Mouse (Mus musculus) left cerebral cortex, postnatal 25 days (tissue): ENCODE measurements around the gene Rbm46. TPM values are rescaled to one million over a fixed set of nuclear protein-coding genes. Genes with fewer than 3 reads are reported as not detected.

Source experiments
- DNase-seq, 2 experiments: peaks; one replicate each; pipeline ENCODE4 v3.0.0; 2022; ENCODE audit warnings: low spot score in 2 of 2, mixed read lengths in 1 of 2
- intact Hi-C: fragments of 180-260 bp; cut with DNase I; formaldehyde crosslinking; loops from one replicate; pipeline ENCODE4 v1.15.1; 2025
- total RNA-seq, 2 experiments: library from RNA; stranded (reverse); gene quantifications; 2 replicates each; pipeline ENCODE4 v1.2.3; 2021

Gene Rbm46
- total RNA-seq, result under 1 TPM; 0.34 to 0.57 TPM

DNA sequence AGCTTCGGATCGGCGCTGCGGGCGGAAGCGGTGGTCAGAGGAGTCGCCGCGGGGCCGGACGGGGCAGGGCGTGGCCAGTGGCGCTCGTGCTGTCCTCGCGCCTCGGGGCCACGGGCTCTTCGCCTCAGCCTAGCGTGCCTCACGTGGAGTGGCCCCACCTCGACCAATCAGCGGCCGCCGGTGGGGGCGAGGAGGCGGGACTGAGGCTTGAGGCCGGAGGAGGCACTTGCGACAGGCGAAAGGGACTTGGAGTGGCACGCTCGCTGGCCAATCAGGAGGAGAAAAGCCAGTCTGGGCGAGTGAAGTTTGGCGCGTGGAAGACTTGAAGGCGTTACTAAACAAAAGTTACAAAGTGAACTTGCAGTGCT lies at the start of gene Rbm46:
Gene Rbm46, minus strand, starts transcription at position 112 of the 368 bp plus-strand sequence.
- intact Hi-C loops, result loop anchor here (2.0 to 5.0 kb wide), 2 partner anchors 111 to 178 kb away; partner anchors contain the start of gene Plrg1
- DNase-seq, result peak; percentile 64 to 74

DNA sequence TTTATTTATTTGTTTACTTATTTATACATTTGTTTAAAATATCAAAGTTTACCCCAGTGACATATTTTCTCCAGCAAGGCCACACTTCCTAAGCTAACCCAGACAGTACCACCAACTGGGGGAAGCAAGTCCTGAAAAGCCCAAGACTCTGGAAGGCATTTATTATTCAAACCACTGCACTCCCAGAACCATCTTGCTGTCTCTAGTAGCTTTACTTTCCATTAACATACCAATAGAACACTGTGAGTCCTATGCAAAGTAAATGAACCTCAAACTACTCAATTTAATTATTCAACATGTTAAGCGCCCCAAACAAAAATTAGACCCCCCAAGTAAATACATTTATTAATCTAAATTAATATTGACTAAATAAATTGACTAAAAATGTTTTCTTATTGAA lies 39.3 kb upstream of the Rbm46 start:
- intact Hi-C loops, result no loop called here
- no peak for DNase-seq

DNA sequence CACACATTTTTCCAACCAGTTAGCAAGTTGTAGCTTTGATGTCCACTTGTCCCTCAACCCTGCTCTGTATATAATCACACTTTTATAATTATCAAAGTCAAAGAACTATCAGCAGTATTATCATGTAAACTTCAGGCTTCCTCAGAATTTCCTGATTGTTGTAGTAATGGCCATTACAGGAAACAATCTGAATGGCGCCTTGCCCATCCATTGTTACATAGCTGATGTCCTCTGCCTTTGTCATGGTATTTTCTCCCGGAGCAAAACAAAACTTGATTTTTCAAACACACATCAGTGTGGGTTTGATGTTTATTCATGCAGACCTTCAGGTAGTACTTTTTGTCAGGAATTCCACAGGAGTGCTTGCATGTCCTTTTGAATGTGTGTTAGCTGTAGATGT lies 32.4 kb upstream of the Rbm46 start:
- DNase-seq, result no peak
- intact Hi-C loops, result no loop called here

DNA sequence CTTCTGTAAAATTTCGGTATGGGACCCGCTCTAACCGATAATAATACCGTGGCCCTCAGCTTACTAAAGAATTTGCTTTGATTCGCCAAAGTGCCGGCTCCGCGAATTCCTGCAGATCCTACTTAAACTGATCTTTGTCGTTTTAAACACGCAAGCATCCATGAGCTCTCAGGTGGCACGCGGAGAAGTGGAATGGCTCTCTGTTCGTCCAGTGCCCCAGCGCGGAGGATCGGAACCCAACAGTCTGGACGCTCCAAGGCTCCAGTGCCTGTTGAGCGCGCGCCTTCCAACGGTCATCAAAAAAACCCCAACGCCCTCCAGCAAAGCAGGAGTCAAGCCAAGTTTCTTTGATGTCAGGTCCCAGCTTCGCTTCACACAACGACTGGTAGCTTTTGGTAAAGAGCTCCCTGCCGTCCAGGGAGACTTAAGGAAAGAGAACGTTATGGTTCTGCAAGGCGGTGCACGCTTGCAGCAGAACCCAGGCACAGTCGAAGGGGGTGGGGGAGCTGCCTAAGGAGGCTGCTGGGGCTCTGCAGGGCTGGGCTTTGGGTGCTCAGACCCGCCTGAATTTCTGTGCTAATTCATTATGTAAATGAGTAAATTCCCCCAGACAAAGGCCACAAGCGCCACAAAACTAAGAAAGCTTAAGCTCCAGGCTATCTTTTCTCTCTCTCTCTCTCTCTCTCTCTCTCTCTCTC lies 28.1 kb upstream of the Rbm46 start:
- DNase-seq, result no peak

DNA sequence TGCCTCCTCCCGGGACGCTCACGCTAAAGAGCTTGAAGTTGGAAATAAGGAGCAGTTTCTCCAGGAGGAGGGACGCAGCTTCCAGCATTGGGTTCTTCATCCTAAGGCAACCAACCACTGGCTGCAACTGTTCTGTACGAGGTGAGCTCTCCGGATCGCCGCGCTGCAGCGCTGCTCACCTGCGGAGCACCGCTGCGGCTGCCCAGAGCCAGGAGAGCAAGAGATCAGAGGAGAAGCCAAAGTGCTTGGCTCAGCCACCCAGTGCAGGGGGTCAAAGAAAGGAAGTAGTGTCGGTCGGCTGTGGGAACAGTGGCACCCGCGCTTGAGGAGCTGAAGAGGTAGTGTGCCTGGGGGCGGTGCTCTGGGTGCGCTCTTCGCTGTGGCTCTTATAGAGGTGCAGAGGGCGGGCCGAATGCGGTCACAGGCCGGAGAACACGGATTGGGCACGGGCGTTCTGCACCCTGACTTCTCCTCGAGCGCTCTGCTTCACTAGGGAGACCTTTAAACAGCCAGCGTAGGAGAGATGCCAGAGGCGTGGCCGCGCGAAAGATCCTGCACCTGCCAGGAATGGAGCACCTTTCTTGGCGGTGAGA lies 27.4 kb upstream of the Rbm46 start, which contains the start of gene Lrat:
Gene Lrat, minus strand, starts transcription at position 361 of the 593 bp plus-strand sequence.
- no peak for DNase-seq
- intact Hi-C loops, result no loop called here

More for the DNA sequence above, 28.1 kb upstream of the Rbm46 start:
- intact Hi-C loops, result no loop called here

DNA sequence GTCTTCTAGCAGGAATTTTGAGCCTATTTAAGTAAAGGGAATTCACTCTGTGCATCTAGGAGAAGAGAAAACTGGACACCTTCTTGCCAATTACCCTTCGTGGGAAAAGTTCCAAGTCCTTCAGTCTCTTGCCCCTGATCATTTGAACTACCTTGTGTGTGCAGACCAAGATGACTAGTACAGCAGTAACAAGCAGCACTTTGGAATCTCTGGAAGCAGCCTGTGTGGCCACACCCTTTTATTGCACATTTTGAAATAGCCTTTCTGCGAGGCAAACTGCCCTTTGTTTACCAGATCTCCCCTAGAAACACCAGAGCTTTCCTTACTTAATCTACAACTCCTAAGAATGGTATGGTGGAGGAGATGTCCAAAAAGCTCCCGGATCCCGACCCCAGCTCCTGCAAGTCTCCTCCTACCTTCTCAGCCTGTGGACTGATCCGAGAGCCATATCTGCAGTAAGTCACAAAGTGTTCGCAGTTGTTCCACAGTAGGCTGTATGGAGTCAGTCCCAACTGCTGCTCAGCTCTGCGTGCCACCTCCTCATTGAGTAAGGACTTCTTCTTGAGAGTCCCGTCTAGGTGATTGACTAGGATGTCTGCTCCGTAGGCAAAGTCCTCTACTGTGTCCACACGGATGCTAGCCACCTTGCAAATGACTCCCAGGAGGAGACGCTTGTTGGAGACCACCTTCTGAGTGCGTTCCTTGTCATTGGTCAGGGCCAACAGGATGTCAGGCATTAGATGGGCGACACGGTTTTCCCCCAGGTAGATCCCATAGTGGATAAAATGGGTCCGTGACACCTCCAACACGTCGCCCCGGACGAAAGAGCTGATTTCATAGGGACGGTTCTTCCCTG lies 26.7 kb upstream of the Rbm46 start:
- intact Hi-C loops, result no loop called here
- no peak for DNase-seq

DNA sequence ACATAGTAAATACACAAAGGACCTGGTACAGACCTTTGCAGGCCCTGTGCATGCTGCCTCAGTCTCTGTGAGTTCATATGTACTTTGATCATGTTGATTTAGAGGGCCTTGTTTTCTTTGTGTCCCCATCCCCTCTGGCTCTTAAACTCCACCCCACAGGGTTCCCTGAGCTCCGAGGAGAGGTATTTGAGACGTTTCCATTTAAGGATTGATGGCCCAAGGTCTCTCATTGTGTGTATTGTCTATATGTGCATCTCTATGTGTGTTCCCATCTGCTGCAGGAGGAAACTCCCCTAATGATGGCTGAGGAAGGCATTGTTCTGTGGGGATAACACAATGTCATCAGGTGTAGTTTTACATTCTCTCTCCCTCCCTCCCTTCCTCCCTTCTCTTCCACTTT lies 12.6 kb upstream of the Rbm46 start:
- intact Hi-C loops, result no loop called here
- no peak for DNase-seq

DNA sequence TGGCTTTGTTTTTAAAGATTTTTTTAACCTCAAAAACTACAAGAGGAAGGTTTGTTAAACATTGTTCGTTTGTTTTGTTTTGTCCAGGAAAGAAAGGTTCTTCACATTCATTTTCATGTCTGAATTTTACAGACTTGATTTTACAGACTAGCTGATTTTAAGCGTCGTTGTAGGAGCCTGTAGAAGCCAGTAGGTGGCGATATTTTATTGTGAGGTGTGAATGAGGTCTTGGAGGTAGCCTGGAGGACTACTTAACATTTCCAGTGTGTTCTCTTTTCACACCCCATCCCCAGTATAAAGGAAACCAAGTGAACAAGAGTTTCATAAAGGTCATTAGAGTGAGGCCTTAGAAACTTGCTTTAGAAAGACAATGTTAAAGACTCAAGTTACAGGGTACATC lies 975 bp upstream of the Rbm46 start:
- peak; percentile 39 to 54 for DNase-seq
- intact Hi-C loops, result loop anchor here (2.0 to 5.0 kb wide), 2 partner anchors 110 to 178 kb away; partner anchors contain the start of gene Plrg1

DNA sequence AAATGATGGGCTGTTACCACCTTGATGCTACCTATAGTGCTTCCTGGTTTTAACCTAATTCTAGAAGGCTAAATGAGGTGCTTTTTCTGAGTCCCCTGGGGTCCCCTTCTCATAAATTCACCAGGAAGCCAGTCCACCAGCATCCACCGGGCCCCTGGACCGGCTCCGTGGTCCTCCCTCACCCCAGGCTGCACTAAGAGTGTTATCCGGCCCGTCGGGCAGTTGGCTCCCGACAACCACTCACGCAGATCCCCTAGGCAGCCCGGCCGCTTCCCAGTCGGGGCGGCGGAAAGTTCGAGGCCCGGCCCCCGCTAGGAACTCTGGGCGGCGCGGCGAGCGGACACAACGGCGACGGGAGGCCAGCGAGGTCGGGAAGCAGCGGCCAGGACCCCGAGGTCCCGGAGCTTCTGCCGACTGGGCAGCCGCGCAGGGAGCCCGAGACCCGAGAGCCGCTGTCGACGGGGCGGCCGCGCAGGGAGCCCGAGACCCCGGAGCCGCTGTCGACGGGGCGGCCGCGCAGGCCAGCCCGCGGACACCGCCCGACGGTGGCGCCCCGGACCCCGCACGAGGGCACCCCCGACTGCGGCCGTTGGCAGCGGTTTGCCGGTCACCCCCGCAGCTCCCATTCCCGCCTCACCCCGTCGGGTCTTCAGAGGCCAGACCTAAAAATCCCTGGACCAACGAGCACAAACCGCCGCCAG lies 462 bp downstream of the Rbm46 start:
- intact Hi-C loops, result loop anchor here (2.0 to 5.0 kb wide), 2 partner anchors 111 to 179 kb away; partner anchors contain the start of gene Plrg1
- no peak for DNase-seq

DNA sequence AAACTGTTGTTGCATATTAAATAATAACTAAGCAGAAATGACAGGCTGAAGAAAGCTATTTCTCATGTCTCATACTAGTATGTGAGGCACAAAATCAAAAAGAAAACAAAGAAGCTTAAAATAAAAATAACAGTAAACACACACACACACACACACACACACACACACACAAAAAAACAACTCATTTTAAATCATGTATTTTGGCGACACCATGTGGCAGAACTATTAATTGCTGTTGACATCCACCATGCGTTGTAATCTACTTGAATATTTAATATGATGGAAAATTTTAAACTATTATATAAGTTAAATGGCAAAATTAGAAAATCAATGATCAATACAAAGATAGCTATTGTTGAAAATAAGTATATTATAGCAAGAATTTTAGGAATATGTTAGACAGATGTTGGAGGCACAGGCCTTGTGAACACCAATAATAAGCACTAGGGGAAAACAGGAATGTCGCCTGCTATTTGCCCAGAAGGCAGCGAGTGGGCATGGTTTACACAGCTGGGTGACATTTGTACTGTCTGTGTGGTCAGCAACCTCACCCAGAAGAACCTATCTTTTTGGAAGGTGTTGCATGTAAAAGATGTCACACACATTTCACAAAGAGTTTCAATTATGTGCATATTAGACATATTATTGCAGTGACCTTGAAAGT lies 18.7 kb downstream of the Rbm46 start:
- intact Hi-C loops, result loop anchor here (2.0 to 10.0 kb wide), 3 partner anchors 313 to 493 kb away; partner anchors contain the start of gene Npy2r
- peak; percentile 27 to 46 for DNase-seq

DNA sequence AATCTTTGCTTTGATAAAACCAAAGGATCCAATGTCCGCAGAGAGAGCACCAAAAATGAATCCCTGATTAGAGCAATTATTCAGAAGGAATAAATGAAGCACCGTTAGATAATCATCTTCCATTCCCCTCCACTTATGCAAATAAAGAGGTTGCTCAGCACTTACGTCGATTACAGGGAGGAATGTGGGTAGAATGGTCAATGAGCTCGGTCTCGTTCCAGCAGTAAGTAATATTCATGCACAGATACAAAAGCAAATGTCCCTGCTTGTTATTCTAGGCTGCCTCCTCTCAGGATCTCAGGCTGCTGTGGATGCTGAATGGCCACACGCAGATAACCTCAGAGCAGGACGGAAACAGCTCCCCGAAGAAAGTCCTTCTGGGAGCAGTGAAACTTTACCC lies 51.1 kb downstream of the Rbm46 start:
- intact Hi-C loops, result no loop called here
- DNase-seq, result no peak

DNA sequence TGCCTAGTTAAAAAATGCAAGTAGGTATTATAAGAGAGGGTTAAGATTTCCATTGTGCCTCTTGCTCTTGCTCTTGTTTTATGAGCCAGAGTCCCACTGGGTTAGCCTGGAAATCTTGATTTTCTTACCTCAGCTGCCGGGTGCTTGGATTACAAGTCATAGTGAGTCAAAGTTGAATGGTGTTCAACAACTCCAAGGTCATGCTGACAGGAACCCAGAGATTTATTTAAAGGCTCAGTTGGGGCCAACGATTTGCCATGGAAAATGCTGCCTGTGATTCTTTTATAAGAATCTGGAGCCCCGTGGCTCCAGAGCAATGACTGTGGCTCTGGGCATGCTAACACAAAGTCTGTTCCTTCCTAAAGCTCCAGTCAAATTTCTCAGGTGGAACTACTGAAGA lies 64.4 kb downstream of the Rbm46 start:
- intact Hi-C loops, result no loop called here
- no peak for DNase-seq

DNA sequence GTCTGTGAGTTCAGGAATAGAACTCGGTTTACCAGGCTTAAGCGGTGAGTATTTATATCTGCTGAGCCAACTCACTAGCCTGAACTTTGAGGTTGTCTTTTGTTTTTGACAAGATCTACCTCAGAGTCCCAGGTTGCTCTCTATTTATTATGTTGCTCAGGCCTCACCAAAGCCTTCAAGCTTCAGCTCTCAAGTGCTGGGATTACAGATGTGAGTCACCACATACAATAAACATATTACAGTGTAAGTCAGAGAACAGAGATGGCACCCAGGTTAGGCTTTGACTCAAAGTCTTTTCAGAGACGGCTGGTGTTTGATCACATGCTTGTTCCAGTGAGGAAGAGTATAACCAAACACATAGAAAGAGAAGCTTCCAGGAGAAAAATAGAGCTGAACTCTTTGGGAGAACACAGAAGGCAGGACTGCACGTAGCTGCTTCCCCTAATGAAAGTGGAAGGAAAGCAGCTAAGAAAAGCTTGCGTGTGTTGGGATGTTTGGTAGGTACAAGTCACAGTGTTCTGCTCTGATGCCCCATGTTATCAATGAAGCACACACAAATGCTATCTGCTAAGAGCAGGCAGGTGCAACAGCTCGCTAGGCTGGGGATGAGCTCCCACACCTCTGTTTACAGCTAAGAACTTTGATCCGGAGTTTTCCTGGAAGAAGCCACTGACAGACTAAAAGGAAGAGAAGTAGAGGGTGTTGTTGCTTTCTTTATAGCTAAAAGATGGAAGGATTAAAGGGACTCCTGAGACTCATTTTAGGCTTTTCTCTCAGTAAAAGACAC lies 65.8 kb downstream of the Rbm46 start:
- intact Hi-C loops, result no loop called here
- no peak for DNase-seq

DNA sequence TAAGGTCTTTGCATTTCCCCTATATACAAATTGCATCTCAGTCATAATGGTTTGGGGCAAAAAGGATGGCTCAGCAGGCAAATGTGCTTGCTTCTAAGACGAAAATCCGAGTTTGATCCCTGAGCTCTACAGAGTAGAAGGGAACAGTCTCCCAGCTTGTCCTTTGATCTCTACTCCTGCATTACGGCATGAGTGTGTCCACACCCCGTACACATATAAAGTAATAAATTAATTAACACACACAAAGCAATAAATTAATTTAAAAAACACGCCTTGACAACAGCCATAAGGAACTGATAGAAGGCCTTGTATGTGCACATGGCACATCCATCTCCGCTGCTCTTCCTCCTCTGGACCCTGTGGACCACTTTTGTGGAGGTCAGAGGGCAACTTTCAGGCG lies 66.5 kb downstream of the Rbm46 start:
- intact Hi-C loops, result no loop called here
- DNase-seq, result no peak

DNA sequence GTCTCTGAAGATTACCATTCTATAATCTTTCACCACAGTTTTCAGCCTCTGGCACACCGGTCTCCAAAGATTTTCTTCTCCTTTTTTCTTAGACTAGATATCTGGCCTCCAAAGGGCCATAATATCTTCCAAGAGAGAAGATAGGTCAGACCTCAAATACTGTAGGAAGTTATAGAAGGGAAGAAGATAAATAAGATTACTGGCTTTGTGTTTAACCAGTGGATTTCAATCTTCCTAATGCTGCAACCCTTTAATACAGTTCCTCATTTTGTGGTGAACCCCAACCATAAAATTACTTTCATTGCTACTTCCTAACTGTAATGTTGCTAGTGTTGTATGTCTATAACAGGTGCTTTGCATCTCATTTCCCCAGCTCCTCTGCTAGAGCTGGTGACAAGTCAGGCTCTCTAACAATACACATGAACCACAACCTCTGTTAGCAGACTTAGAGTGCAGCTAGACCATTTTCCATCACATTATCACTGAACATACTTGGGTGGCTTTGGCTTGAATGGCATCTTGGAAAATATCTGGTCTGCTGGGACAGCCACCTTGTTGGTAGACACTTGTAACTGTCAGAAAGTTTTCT lies 67.9 kb downstream of the Rbm46 start:
- DNase-seq, result no peak
- intact Hi-C loops, result no loop called here

DNA sequence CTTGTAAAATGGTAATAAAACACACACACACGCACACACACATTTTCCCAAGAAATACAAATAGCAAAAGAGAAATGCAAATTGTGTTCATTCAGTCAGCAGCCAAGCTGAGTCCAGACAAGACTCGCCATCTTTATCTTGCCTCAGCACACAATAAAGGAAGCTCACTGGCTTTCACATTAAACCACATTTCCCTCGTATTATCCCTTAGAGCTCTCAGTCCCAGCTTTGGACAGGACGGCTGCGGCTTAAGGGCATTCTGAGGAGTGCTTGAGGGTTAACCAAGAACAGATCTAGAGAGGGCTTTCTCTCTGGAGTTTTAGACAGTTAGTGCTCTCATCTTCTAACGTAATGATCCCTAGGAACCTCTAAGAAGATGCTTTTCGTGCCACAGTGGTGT lies 71.0 kb downstream of the Rbm46 start:
- no peak for DNase-seq
- intact Hi-C loops, result no loop called here

DNA sequence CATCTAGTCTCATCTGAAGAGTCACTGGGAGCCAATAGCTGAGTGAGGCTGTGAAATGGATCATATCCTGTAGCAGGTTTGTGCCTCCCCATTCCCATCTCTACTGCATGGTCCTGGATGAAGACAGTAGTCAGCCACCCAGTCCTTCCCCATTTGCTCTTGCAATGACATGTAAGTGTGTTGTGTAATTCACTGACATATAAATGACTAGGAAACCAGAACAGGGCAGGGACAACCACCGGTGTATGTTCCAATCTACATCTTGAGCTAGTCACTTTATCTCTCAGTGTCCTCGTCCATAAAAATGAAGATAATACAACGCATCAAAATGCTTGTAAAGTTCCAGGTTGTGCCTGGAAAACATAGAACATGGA lies 75.8 kb downstream of the Rbm46 start:
- DNase-seq, result no peak
- intact Hi-C loops, result no loop called here
